Mouse (Mus musculus): ENCODE data around the gene Cd3g.

Gene Cd3g

DNA sequence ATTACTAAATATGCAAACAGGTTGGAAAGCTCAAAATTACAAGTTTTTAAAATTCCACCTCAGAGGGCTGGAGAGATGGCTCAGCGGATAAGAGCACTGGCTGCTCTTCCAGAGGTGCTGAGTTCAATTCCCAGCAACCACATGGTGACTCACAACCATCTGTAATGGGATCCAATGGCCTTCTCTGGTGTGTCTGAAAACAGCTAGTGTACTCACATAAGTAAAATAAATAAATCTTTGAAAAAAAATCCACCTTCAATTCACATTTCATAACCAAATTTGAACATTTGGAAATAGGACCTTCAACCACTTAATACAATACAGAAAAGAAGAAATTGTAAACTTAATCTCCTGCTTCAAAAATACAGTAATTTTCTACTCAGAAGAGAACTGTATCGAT, 60.6 kb downstream of the Cd3g start:
- no peak for DNase-seq (ENCODE audit: inconsistent ontology term)
